Mouse (Mus musculus) small intestine, adult 2 months (tissue): ENCODE measurements around the gene Psmd12.

Experiments
- CTCF ChIP-seq: fragments of 200-500 bp; IDR thresholded peaks from 2 replicates; pipeline ENCODE4 v1.5.1; 2012; ENCODE audit warnings: low read depth, mild to moderate bottlenecking, control low read depth, inconsistent platforms, low read length, moderate library complexity, mixed read lengths; ENCODE audit not compliant: insufficient replicate concordance, insufficient read length; ENCODE audit errors: extremely low read depth
- POLR2A ChIP-seq: fragments of 200-500 bp; IDR thresholded peaks from 2 replicates; pipeline ENCODE4 v1.6.1; 2012; ENCODE audit warnings: low read depth, mild to moderate bottlenecking, control low read depth, inconsistent platforms, low read length, moderate library complexity

GRCm38 (mm10) chr11:107529320-107529719 lies 50.0 kb downstream of the Psmd12 start:
- TF ChIP-seq CTCF (no peak), POLR2A (no peak)
